Mouse (Mus musculus) gastrocnemius, adult 8-10 months (tissue): ENCODE measurements at regions not wholly inside any gene's neighbourhood (a gene's known extent, or its start where the extent isn't known, plus 50 kb on each side); places are given as distances from the start of the nearest gene placed in this dataset.
A peak's percentile ranks its signal among the peaks of the same experiment; 100 is the strongest.

Source experiments
- DNase-seq, 2 experiments: peaks; one replicate each; pipeline ENCODE4 v3.0.0; 2022; ENCODE audit warnings: low spot score in 2 of 2

GRCm38 (mm10) chr13:43913476-43913875 lies 128.9 kb downstream of the Cd83 start:
- DNase-seq: no peak

GRCm38 (mm10) chr13:43919781-43920420 lies 135.3 kb downstream of the Cd83 start:
- no peak for DNase-seq

GRCm38 (mm10) chr13:43930081-43930981 lies 145.8 kb downstream of the Cd83 start:
- no peak for DNase-seq

- no peak for DNase-seq
These were observed 148.4 kb downstream of the Cd83 start for GRCm38 (mm10) chr13:43932946-43933345.

GRCm38 (mm10) chr13:43935284-43935683 lies 150.7 kb downstream of the Cd83 start:
- DNase-seq: peak in 1 of 2 experiments; percentile 8

- DNase-seq: no peak
These were observed 151.9 kb downstream of the Cd83 start for GRCm38 (mm10) chr13:43936504-43936903.

- DNase-seq: no peak
These were observed 154.0 kb downstream of the Cd83 start for GRCm38 (mm10) chr13:43938611-43939010.

- no peak for DNase-seq
These were observed 154.8 kb downstream of the Cd83 start for GRCm38 (mm10) chr13:43939375-43939774.

- DNase-seq: no peak
These were observed 157.2 kb downstream of the Cd83 start for GRCm38 (mm10) chr13:43941731-43942130.

- no peak for DNase-seq
These were observed 164.0 kb downstream of the Cd83 start for GRCm38 (mm10) chr13:43948606-43949005.

- DNase-seq: no peak
These were observed 165.4 kb downstream of the Cd83 start for GRCm38 (mm10) chr13:43949740-43950643.

- DNase-seq: no peak
These were observed 167.9 kb downstream of the Cd83 start for GRCm38 (mm10) chr13:43952491-43952890.

GRCm38 (mm10) chr13:43952972-43953592 lies 168.5 kb downstream of the Cd83 start:
- no peak for DNase-seq

- DNase-seq: no peak
These were observed 170.3 kb downstream of the Cd83 start for GRCm38 (mm10) chr13:43954714-43955393.

GRCm38 (mm10) chr13:43957046-43957445 lies 172.5 kb downstream of the Cd83 start:
- DNase-seq: no peak

- DNase-seq: no peak
These were observed 174.6 kb downstream of the Cd83 start for GRCm38 (mm10) chr13:43959121-43959572.

GRCm38 (mm10) chr13:43961047-43961690 lies 176.6 kb downstream of the Cd83 start:
- DNase-seq: no peak

GRCm38 (mm10) chr13:43961987-43962386 lies 177.4 kb downstream of the Cd83 start:
- no peak for DNase-seq

- DNase-seq: no peak
These were observed 178.7 kb downstream of the Cd83 start for GRCm38 (mm10) chr13:43963321-43963720.
